Mouse (Mus musculus) liver, adult 2 months (tissue): ENCODE data around the gene Ypel3. TPM values are rescaled to one million over a fixed set of nuclear protein-coding genes. Genes with fewer than 3 reads are reported as not detected.

Experiments used
- DNase-seq: peaks from one replicate; pipeline ENCODE4 v3.0.0-alpha.2; 2011; ENCODE audit warnings: low read depth, low spot score; ENCODE audit errors: extremely low read depth
- H3K27ac ChIP-seq: fragments of 200-500 bp; replicated peaks from 2 replicates; pipeline ENCODE4 v1.5.1; 2012; ENCODE audit warnings: low read depth, mild to moderate bottlenecking, control low read depth, inconsistent platforms, low read length; ENCODE audit not compliant: insufficient read depth
- H3K27me3 ChIP-seq: fragments of 200-500 bp; 2 replicates; pipeline ENCODE4 v1.6.1; 2012; ENCODE audit warnings: mild to moderate bottlenecking, moderate library complexity, low read length, inconsistent platforms; ENCODE audit not compliant: control insufficient read depth, insufficient read depth
- H3K36me3 ChIP-seq: fragments of 200-500 bp; 2 replicates; pipeline ENCODE4 v1.6.1; 2012; ENCODE audit warnings: low read length, inconsistent platforms; ENCODE audit not compliant: control insufficient read depth, insufficient read depth
- H3K4me1 ChIP-seq: fragments of 200-500 bp; 2 replicates; pipeline ENCODE4 v1.6.1; 2011; ENCODE audit warnings: low read length; ENCODE audit not compliant: control insufficient read depth, insufficient read depth
- H3K4me3 ChIP-seq: fragments of 200-500 bp; 2 replicates; pipeline ENCODE4 v1.5.1; 2011; ENCODE audit warnings: low read depth, mild to moderate bottlenecking, control low read depth, low read length, moderate library complexity; ENCODE audit not compliant: insufficient read depth
- H3K79me2 ChIP-seq: fragments of 200-500 bp; 2 replicates; pipeline ENCODE4 v1.6.1; 2012; ENCODE audit warnings: inconsistent platforms, mild to moderate bottlenecking, low read length, moderate library complexity; ENCODE audit not compliant: control insufficient read depth, insufficient read depth
- H3K9ac ChIP-seq: fragments of 200-500 bp; 2 replicates; pipeline ENCODE4 v1.6.1; 2012; ENCODE audit warnings: low read depth, mild to moderate bottlenecking, control low read depth, inconsistent platforms, low read length
- CTCF ChIP-seq: fragments of 200-500 bp; IDR thresholded peaks from 2 replicates; pipeline ENCODE4 v1.5.1; 2011; ENCODE audit warnings: low read depth, low read length, control low read depth
- POLR2A ChIP-seq: fragments of 200-500 bp; IDR thresholded peaks from 2 replicates; pipeline ENCODE4 v1.6.1; 2011; ENCODE audit warnings: low read length, control low read depth; ENCODE audit not compliant: insufficient read depth; ENCODE audit errors: extremely low read depth
- WGBS: fragments of 180-500 bp; shearing (Covaris S2); methylation state at CpG from one replicate; pipeline ENCODE4 v1.1.7; 2018; 5-methylcytosine and 5-hydroxymethylcytosine counted together
- polyA plus RNA-seq: library from polyadenylated mRNA; depleted of rRNA; stranded (reverse); fragments of >200 nt; gene quantifications from 2 replicates; pipeline ENCODE4 v1.2.3, GENCODE M21; 2012
- total RNA-seq: library from RNA; depleted of rRNA; stranded (reverse); fragments of >200 nt; gene quantifications from 2 replicates; pipeline ENCODE4 v1.2.3, GENCODE M21; 2014

Ypel3 gene
- total and polyA plus RNA-seq, 2 experiments = 26.4 to 144 TPM

- peaks cover 34% of the 10 kb centered on the region for H3K36me3 ChIP-seq
- peak overlapping the region; percentile 22; the same call in 1 of the 2 replicates for H3K9ac ChIP-seq
- peak overlapping the region; percentile 8 for H3K4me3 ChIP-seq
- H3K4me1 ChIP-seq = peaks cover 9% of the 10 kb centered on the region
- WGBS = 23% methylated on average over 11 of the region's 11 CpGs
- TF ChIP-seq CTCF (no peak), POLR2A (no peak)
- peaks cover 5% of the 10 kb centered on the region; the same call in 1 of the 2 replicates for H3K79me2 ChIP-seq
- no peak for DNase-seq
- no peaks in the 10 kb centered on the region for H3K27me3 ChIP-seq
- H3K27ac ChIP-seq = peak overlapping the region; percentile 27
Observed at GRCm38 (mm10) chr7:126792721-126793443, 16.1 kb downstream of the Ypel3 start.

GRCm38 (mm10) chr7:126793456-126794270 lies 16.9 kb downstream of the Ypel3 start:
- TF ChIP-seq CTCF (no peak), POLR2A (no peak)
- peaks cover 9% of the 10 kb centered on the region for H3K4me1 ChIP-seq
- 78% methylated on average over 4 of the region's 4 CpGs for WGBS
- peaks cover 29% of the 10 kb centered on the region for H3K36me3 ChIP-seq
- H3K4me3 ChIP-seq = no peak overlapping the region
- peak overlapping the region; percentile 48 for H3K27ac ChIP-seq
- peaks cover 6% of the 10 kb centered on the region; the same call in 1 of the 2 replicates for H3K79me2 ChIP-seq
- H3K9ac ChIP-seq = no peak overlapping the region
- no peaks in the 10 kb centered on the region for H3K27me3 ChIP-seq
- DNase-seq = no peak

- peaks cover 8% of the 10 kb centered on the region; the same call in 1 of the 2 replicates for H3K79me2 ChIP-seq
- H3K36me3 ChIP-seq = peaks cover 26% of the 10 kb centered on the region
- H3K9ac ChIP-seq = no peak overlapping the region
- no peak for TF ChIP-seq POLR2A
- no peak overlapping the region for H3K4me3 ChIP-seq
- peak overlapping the region; percentile 48; the same call in 1 of the 2 replicates for H3K27ac ChIP-seq
- WGBS = 66% methylated on average over 4 of the region's 4 CpGs
- no peaks in the 10 kb centered on the region for H3K27me3 ChIP-seq
- DNase-seq = no peak
- H3K4me1 ChIP-seq = peaks cover 9% of the 10 kb centered on the region
Observed at GRCm38 (mm10) chr7:126794271-126794605, 17.5 kb downstream of the Ypel3 start.

GRCm38 (mm10) chr7:126795387-126796317 lies 18.9 kb downstream of the Ypel3 start:
- H3K27ac ChIP-seq = no peak overlapping the region
- TF ChIP-seq CTCF = no peak
- TF ChIP-seq POLR2A = no peak
- H3K9ac ChIP-seq = no peak overlapping the region
- no peak overlapping the region for H3K4me3 ChIP-seq
- 89% methylated on average over 16 of the region's 16 CpGs for WGBS
- H3K79me2 ChIP-seq = peaks cover 8% of the 10 kb centered on the region; the same call in 1 of the 2 replicates
- H3K27me3 ChIP-seq = no peaks in the 10 kb centered on the region
- DNase-seq = no peak
- peaks cover 20% of the 10 kb centered on the region for H3K36me3 ChIP-seq
- H3K4me1 ChIP-seq = peaks cover 7% of the 10 kb centered on the region

- no peak for DNase-seq
- Histone ChIP-seq H3K36me3 (peaks cover 17% of the 10 kb centered on the region), H3K9ac (no peak overlapping the region), H3K4me1 (peaks cover 5% of the 10 kb centered on the region; the same call in 1 of the 2 replicates), H3K27ac (no peak overlapping the region), H3K27me3 (no peaks in the 10 kb centered on the region), H3K79me2 (peaks cover 8% of the 10 kb centered on the region; the same call in 1 of the 2 replicates), H3K4me3 (no peak overlapping the region)
- WGBS = 79% methylated on average over 8 of the region's 8 CpGs
- 0 out of 2 replicates have a peak, but pooled peaks have one; percentile 6 for TF ChIP-seq CTCF
- TF ChIP-seq POLR2A = no peak
Observed at GRCm38 (mm10) chr7:126796350-126796932, 19.7 kb downstream of the Ypel3 start.
